In the genomic region with DNA sequence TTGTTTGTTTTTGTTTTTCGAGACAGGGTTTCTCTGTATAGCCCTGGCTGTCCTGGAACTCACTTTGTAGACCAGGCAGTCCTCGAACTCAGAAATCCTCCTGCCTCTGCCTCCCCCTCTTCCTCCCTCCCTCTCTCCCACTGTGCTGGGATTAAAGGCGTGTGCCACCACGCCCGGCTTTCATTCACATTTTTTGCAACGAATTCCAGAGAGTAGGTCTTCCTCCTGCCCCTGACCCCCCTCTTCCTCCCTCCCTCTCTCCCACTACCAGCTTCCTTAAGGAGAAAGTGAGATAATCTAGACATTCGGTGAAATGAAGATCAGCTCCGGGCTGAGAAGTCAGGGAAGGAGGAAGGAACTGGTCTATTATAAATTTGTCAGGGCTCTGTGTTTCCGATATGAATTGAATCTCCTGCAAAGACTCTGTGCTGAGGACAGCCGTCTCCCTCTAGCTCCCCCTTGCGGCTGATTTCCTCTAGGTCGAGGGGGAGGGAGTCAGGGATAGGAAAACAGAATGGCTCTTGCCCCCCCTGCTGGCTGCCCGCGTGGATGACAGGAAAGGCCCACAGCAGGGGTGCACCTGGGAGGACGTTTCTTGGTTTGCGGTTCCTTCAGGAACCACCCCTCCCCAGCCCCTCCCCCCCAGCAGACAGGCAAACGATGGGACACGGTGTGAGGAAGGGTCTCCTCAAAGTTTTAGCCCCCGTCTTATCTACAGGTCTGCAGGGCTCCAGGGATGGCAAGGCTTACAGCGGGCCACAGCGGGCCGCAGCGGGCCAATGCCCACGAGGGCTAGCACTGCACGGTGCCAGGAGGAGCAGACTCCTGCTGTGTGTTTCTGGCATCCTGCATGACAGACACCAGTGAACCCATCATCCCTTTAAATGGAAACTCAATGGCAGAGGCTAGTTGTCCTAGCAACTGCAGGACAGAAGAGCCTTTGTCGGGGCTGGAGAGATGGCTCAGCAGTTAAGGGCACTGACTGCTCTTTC, we compare ENCODE assay signal across 8 mouse cellular contexts. TPM values are rescaled to one million over a fixed set of nuclear protein-coding genes. Genes with fewer than 3 reads are reported as not detected.
DNase-seq lines count a peak whose midpoint lies in the region; ATAC-seq and TF ChIP-seq lines count a peak whose summit lies in the region.

No protein-coding gene starts in this region.

- 0 out of 2 replicates have a peak, but pooled peaks cover 4% of the 10 kb centered on the region for H3K4me1 ChIP-seq in hindbrain, embryonic 13.5 days (replicated peaks)

- TF ChIP-seq CTCF in Patski (IDR thresholded peaks at IDR 0.05): peak; percentile 100

- H3K9me3 ChIP-seq in hindbrain, embryonic 13.5 days: no peaks in the 10 kb centered on the region

- CTCF ChIA-PET in Patski (lab: Charles Lee): interaction anchor here (0.7 to 2.9 kb wide), 14 partner anchors 8 to 79 kb away, joined by 3 to 21 read pairs (median 4); a partner anchor contains a TSS

- peak overlapping the region; percentile 30 for H3K4me2 ChIP-seq in hindbrain, embryonic 13.5 days

- in situ Hi-C loops in Patski (cut with MboI; ENCODE audit: low pct_unique_long_range_greater_than_20kb): no loop called here

- H3K27me3 ChIP-seq in Patski: peaks cover 7% of the 10 kb centered on the region
- no peaks in the 10 kb centered on the region for H3K27me3 ChIP-seq in hindbrain, embryonic 13.5 days

- H3K4me3 ChIP-seq in hindbrain, embryonic 13.5 days: 0 out of 2 replicates have a peak overlapping the region, but pooled peaks have one; percentile 5

- 21% methylated on average over 26 of the region's 26 CpGs for WGBS in hindbrain, embryonic 13.5 days

- no peak overlapping the region for H3K27ac ChIP-seq in hindbrain, embryonic 13.5 days

- H3K36me3 ChIP-seq in hindbrain, embryonic 13.5 days: no peaks in the 10 kb centered on the region

- no peak overlapping the region for H3K9ac ChIP-seq in hindbrain, embryonic 13.5 days

- DNase-seq in Patski (ENCODE audit: low read depth, low spot score): peak; percentile 62
- DNase-seq in cerebellum, postnatal 10 days: peak; percentile 99 to 100
- DNase-seq in frontal cortex, postnatal 14 days (ENCODE audit: low spot score in 2 of 2): peak; percentile 85 to 94
- peak; percentile 95 to 97 for DNase-seq in layer of hippocampus, postnatal 14 days (ENCODE audit: low spot score in 2 of 2)
- peak; percentile 98 for DNase-seq in lung, postnatal 10 days
- DNase-seq in ovary, postnatal 36 days (ENCODE audit: low spot score): peak; percentile 94
- peak; percentile 98 for DNase-seq in thymus, postnatal 14 days

- POLR2A ChIA-PET in Patski (lab: Charles Lee): no interaction called here

- ATAC-seq in Patski: peak; percentile 97
- ATAC-seq in hindbrain, embryonic 13.5 days (ENCODE audit: low FRiP score): peak; percentile 91

RNA-seq across cellular contexts. Expression of a gene that starts 41.3 kb away (rescaled TPM):
- polyA plus RNA-seq in Patski (2021): 284 TPM
- 371 and 380 TPM in 2 replicates for polyA plus RNA-seq in hindbrain, embryonic 13.5 days (2015; fragmentation: Nextera tagmentation; extraction: Ambion mirVana)
- total RNA-seq in layer of hippocampus, postnatal 14 days (2021): 100 to 1,000 TPM in 1 of 2 experiments, 10 to 100 TPM in 1; 90.5 to 105 TPM

RNA-seq across cellular contexts. Expression of a gene that starts 46.8 kb away (rescaled TPM):
- polyA plus RNA-seq in Patski (2021): 0.04 TPM
- polyA plus RNA-seq in hindbrain, embryonic 13.5 days (2015; fragmentation: Nextera tagmentation; extraction: Ambion mirVana): 0.06 and 0.19 TPM in 2 replicates
- not detected for total RNA-seq in layer of hippocampus, postnatal 14 days (2021)

RNA-seq across cellular contexts. Expression of a gene that starts 55.0 kb away (rescaled TPM):
- polyA plus RNA-seq in Patski (2021): 20.4 TPM
- 41.7 and 46.0 TPM in 2 replicates for polyA plus RNA-seq in hindbrain, embryonic 13.5 days (2015; fragmentation: Nextera tagmentation; extraction: Ambion mirVana)
- 10 to 100 TPM; 18.5 to 29.9 TPM for total RNA-seq in layer of hippocampus, postnatal 14 days (2021)
